Mouse (Mus musculus) small intestine, adult 2 months (tissue): ENCODE measurements at regions not wholly inside any gene's neighbourhood (a gene's known extent, or its start where the extent isn't known, plus 50 kb on each side); places are given as distances from the start of the nearest gene placed in this dataset.

Experiments used
- CTCF ChIP-seq: fragments of 200-500 bp; IDR thresholded peaks from 2 replicates; pipeline ENCODE4 v1.5.1; 2012; ENCODE audit warnings: low read depth, mild to moderate bottlenecking, control low read depth, inconsistent platforms, low read length, moderate library complexity, mixed read lengths; ENCODE audit not compliant: insufficient replicate concordance, insufficient read length; ENCODE audit errors: extremely low read depth
- POLR2A ChIP-seq: fragments of 200-500 bp; IDR thresholded peaks from 2 replicates; pipeline ENCODE4 v1.6.1; 2012; ENCODE audit warnings: low read depth, mild to moderate bottlenecking, control low read depth, inconsistent platforms, low read length, moderate library complexity

DNA sequence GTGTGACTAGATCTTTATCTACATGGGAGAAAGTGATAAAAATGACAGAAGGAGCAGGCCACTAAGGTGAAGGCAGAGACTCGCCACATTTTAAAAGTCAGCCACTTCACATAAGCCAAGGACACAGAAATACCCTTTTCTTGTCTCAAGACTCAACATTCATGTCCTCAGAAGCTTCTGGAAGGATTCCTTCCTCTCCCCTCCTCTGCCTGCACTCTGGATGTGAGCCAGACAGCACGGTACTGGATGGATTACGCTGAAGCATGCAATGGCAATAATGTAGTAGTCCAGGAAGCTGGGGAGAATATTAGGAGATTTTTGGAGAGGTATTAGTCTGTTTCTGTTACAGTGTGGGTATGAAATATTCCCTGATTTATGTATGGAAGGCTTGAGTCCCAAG, 100.5 kb upstream of the Zfp770 start:
- TF ChIP-seq POLR2A (no peak), CTCF (no peak)
